Mouse (Mus musculus) layer of hippocampus, adult 18-20 months (tissue): Measurements from ENCODE around the gene P4ha2. TPM values are rescaled to one million over a fixed set of nuclear protein-coding genes. Genes with fewer than 3 reads are reported as not detected.
"Not testable (repeated sequence)": the region's sequence is repeated elsewhere in the genome, so short reads cannot be mapped to it uniquely, and the experiment has no call there.

Experiments used
- DNase-seq, 2 experiments: peaks; one replicate each; pipeline ENCODE4 v3.0.0; 2022; ENCODE audit warnings: low spot score in 2 of 2
- total RNA-seq, 2 experiments: library from RNA; stranded (reverse); gene quantifications; 2 replicates each; pipeline ENCODE4 v1.2.3; 2021

Gene P4ha2
- total RNA-seq, 2 experiments from 2014 or later: 26.9 to 30.7 TPM

- peak; percentile 38 to 70 for DNase-seq
These were observed 30.8 kb downstream of the P4ha2 start for GRCm38 (mm10) chr11:54130721-54131120.

- no peak for DNase-seq
These were observed 32.4 kb downstream of the P4ha2 start for GRCm38 (mm10) chr11:54132290-54132689.

GRCm38 (mm10) chr11:54134905-54135304 is 35.0 kb downstream of the P4ha2 start:
- no peak for DNase-seq

DNA sequence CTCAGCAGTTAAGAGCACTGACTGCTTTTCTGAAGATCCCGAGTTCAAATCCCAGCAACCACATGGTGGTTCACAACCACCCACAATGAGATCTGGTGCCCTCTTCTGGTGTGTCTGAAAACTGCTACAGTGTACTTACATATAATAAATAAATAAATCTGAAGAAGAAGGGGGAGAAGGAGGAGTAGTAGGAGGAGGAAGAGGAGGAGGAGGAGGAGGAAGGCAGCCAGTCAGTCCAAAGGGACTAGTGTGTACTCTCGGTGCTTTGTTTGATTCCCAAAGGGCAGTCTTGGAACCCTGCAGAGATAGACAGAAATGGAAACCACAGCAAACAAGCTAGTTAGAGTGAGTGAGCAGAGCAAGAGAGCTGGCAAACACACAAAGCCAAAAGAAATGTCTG is 40.3 kb downstream of the P4ha2 start:
- DNase-seq: not testable (repeated sequence)

DNA sequence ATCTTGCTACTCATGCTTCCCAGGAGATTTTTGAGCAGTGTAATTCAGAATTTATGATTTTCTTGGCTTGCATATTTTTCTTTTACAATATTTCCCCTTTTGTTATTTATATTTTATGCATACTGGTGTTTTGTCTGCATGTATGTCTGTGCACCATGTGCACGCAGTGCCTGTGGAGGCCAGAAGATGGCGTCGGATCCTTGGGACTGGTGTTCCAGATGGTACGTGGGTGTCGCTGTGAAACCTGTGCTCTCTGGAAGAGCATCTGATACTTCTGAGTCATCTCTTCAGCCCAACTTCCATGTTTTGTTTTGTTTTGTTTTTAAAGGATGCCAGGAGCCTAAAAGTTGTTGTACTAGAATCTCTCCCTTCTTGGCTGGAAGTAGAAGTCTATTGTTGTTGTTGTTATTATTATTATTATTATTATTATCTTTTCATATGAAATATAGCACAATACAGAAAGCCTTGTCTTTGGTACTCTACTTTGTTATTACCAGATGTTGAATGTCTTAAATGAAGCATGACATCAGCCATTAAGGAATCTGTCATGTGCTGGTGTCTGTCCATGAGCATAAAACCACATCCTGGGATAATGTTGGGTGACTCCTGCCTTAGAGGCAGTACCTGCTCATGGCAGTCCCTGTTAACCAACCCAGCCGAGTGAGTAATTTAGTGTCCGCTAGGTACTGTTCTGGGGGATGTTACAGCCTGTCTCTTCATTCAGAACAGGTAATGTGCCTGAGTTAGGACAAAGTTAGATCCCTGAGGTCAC is 41.5 kb downstream of the P4ha2 start:
- no peak for DNase-seq

DNA sequence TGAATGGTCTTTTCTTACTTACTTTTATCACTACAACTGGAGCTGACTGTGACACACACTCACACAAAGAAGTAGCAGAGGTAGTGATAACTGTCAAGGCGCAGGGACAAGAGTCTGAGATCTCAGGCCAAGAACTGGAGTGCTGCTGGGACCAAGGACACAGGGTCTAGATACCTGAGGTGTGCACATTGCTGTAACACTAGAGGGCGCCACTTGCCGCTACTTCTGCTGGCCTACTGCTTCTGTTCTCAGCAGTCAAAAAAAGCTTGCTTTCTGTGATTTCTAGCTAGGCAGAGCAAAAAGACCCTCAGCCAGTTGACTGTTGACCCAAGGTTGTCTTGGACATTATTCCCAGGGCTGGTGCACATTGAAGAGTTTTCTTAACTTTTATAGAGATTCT is 45.0 kb downstream of the P4ha2 start:
- peak; percentile 58 to 74 for DNase-seq

DNA sequence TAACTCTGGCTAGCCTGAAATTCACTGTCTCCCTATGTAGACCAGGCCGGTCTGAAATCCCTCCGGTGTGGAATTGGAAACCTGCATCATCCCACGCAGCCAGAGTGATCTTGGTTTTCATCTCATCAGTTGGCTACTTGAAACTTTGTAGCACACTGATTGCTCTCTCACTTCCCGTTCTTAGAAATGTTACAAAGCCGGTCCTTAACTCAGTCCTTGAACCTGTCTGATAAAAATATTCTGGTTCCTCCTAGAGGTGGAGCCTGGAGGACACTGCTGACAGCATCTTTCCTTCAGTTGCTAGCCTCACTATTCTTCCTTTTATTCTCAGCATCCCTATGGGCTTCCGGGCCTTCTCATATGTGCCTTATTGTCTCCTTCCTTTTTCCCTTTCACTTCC is 46.1 kb downstream of the P4ha2 start:
- DNase-seq: no peak

- no peak for DNase-seq
These were observed 50.0 kb downstream of the P4ha2 start for GRCm38 (mm10) chr11:54149791-54150465.

DNA sequence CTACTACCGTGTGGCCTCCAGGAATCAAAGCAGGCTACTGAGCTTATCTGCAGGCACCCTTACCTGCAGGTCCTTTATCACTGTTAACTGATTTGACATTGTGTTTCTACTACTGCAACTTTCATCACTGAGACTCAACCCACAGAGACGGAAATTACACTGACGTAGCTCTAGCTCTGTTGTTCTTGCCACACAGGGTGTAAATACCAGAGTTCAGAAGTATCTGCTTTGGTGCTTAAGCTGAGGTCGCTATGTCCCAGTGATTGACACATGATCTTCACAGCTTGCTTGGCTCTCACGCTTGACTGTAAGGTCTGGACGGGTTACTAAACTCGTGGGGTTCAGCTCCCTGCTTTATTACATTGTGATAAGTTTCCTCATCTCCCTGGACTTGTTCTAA is 51.2 kb downstream of the P4ha2 start:
- DNase-seq: no peak

GRCm38 (mm10) chr11:54152957-54153356 is 53.1 kb downstream of the P4ha2 start:
- no peak for DNase-seq

DNA sequence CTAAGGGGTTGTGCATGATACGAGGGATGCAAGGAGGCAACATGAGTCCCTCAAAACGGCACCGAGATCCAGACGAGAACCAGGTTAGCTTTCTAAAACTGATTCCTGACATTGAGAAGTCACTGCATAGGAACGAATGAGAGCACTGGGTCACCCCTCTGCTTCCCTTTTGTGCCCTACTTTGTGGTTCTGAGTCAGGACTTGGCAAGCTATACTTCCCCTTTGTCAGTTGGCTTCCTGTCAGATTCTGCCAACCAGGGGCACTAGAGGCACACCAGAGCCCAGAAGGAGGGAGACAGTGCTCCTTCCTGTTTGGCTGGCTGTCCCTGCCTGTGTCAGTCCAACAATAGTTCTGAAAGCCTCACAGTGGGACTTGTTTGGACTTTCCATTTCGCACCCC is 56.0 kb downstream of the P4ha2 start:
- DNase-seq: peak in 1 of 2 experiments; percentile 33

GRCm38 (mm10) chr11:54156504-54156903 is 56.6 kb downstream of the P4ha2 start:
- no peak for DNase-seq

DNA sequence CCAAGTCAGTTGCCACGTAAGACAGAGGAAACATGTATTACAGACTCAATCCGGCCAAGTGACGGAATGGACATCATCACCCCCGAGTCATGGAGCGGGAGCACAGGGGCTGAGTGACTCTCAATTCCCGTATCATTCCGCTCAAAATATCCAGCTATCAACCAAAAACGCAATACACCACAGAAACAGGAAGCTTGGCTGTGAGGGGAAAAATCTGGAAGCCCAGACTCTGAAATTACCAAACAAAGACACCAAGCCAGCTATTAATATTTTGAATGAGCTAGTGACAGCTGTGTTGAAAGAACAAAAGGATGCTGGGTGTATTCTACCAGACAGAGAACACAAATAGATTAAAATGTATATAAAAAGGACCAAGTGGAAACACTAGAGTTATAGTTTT is 57.7 kb downstream of the P4ha2 start:
- DNase-seq: peak; percentile 16 to 57

GRCm38 (mm10) chr11:54160435-54160834 is 60.5 kb downstream of the P4ha2 start:
- no peak for DNase-seq

DNA sequence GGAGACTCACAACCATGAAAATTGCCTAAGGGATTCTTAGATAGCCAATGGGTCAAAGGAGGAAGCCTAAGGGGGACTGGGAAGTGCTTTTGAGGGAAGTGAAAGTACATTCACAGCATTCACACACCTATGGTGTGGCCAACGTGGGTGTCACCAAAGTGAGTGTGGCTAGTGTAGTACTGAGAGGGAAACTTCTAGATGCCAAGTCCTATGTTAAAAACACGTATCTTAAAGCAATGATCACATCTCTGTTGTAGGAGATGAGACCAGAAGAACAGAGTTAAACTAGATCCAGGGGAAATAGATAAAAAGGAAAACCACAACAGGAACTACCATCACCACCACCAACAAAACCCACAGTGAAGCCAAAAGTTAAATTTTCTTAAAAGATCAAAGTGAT is 61.0 kb downstream of the P4ha2 start:
- no peak for DNase-seq

DNA sequence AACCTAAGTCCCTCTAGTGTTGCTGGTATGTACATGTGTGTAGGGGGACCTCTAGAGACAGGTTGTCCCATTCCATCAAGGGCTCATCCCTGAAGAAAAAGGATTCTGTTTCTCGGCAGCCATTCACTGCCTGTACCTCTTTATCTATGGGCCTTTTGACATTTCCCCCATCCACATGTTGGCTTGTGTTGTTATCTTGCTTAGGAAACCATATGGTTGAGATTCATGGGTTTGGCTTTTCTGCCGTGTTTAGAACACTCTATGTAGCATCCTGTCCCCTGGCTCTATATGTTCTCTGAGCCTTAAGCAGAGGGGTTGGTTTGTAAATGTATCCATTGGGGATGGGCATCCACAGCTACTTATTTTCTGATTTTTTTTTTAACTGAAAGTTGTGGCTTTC is 61.6 kb downstream of the P4ha2 start:
- DNase-seq: no peak

DNA sequence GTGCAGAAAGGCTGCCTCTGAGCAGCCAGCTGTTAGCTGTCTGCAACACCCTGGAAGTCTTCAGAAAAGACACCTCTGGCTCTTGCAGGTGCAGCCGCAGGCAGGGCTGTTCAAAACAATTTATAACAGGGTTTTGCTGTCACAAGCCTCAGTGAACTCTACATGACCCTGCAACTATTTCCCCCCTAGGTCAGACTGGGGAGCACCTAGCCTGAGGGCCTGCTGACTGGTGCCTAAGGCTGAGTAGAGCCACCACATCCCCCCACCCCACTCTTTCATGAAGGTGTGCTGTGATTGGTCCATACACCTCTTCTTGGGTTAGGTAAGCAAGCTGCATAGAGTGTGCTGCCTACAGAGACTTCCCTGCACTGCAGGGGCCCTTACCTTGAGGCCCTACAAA is 63.1 kb downstream of the P4ha2 start:
- DNase-seq: no peak

GRCm38 (mm10) chr11:54169432-54170295 is 69.8 kb downstream of the P4ha2 start:
- DNase-seq: no peak

DNA sequence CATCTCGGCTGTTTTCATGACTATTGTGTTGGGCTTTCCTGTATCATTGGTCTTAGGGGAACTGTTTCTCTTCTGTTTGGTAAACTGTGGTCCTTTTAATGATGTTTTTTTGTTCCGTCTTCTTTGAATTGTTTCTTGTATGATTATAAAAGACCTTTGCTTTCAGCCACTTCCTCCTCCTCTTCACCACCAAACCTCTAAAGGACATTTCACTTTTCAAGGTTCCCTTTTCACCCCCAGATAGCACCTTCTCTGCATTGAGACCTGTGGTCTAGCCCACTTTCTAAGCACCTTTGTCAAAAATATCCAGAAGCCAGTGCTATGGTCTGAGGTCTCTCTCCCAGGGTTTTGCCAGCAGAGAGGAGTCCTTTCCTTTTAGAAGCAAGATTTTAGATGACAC is 71.3 kb downstream of the P4ha2 start:
- no peak for DNase-seq

DNA sequence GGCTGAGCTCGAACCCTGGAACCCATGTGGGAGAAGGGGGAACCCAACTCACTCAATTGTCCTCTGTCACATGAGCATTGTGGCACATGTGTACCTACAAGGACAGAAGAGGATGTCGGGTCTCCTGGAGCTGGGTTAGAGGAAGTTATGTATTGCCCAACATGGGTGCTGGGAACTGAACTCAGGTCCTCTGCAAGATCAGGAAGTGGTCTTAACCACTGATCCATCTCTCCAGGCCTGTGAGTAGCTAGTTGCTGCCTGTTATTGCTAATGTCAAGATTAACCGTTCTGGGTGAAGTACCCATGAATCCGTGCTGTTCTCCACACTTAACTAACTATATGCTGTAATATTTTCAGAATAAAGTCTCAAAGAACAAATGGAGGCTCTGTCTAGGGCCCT is 74.3 kb downstream of the P4ha2 start:
- DNase-seq: no peak

DNA sequence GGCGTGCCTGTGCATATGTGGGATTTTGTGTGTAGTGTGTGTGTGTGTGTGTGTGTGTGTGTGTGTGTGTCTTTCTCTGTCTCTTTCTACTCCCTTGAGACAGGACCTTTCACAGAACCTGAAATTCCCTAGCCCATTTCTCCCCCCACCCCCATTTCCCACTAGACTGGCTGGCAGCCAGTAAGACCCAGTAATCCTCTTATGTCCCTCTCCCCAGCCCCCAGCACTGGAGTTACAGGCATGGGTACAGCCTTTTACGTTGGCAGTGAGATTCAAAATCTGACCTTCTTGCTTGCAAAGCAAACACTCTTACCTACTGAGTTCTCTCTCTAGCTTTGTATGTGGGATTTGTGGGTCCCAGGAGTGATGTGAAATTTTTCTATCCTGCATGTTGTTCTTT is 75.0 kb downstream of the P4ha2 start:
- no peak for DNase-seq
